Mouse (Mus musculus) MEL (cell line): Measurements from ENCODE around the gene Rpgrip1l.

Source experiments
- CTCF ChIP-seq, 3 experiments: IDR thresholded peaks in 2 of 3; conservative IDR thresholded peaks in 1 of 3; 2 replicates each; pipeline ENCODE4 v1.5.1; 2011 to 2012; ENCODE audit warnings: low read length in 3 of 3, low read depth in 2 of 3, mild to moderate bottlenecking in 2 of 3, improper control_type of control experiment in 1 of 3, inconsistent platforms in 1 of 3, mixed read lengths in 1 of 3, moderate library complexity in 1 of 3; ENCODE audit not compliant: control insufficient read depth in 1 of 3, insufficient read depth in 1 of 3, poor library complexity in 1 of 3, severe bottlenecking in 1 of 3
- EP300 ChIP-seq, 2 experiments: IDR thresholded peaks; 2 replicates each; pipeline ENCODE4 v1.6.1; 2011; ENCODE audit warnings: improper control_type of control experiment in 2 of 2, low read length in 2 of 2, low read depth in 1 of 2, mild to moderate bottlenecking in 1 of 2
- GABPA ChIP-seq: IDR thresholded peaks from 2 replicates; pipeline ENCODE4 v1.6.1; 2012; ENCODE audit warnings: low read depth, mild to moderate bottlenecking, inconsistent platforms, low read length, improper control_type of control experiment, moderate library complexity
- MAX ChIP-seq: IDR thresholded peaks from 2 replicates; pipeline ENCODE4 v1.6.1; 2011; ENCODE audit warnings: low read length, improper control_type of control experiment

GRCm38 (mm10) chr8:91194081-91194480, 119.0 kb downstream of the Rpgrip1l start:
- TF ChIP-seq EP300 (IDR thresholded peaks at IDR 0.05; ENCODE audit: low read depth in 1 of 2, low read length in 2 of 2) (no peak), GABPA (no peak), CTCF (IDR thresholded peaks at IDR 0.05 in 2 of 3, conservative IDR thresholded peaks at IDR 0.05 in 1 of 3; ENCODE audit: control insufficient read depth in 1 of 3, insufficient read depth in 1 of 3, low read depth in 2 of 3, low read length in 3 of 3, poor library complexity in 1 of 3, severe bottlenecking in 1 of 3) (no peak), MAX (no peak)
